Mouse (Mus musculus): Measurements from ENCODE around the gene Cdc27.

The Cdc27 gene

DNA sequence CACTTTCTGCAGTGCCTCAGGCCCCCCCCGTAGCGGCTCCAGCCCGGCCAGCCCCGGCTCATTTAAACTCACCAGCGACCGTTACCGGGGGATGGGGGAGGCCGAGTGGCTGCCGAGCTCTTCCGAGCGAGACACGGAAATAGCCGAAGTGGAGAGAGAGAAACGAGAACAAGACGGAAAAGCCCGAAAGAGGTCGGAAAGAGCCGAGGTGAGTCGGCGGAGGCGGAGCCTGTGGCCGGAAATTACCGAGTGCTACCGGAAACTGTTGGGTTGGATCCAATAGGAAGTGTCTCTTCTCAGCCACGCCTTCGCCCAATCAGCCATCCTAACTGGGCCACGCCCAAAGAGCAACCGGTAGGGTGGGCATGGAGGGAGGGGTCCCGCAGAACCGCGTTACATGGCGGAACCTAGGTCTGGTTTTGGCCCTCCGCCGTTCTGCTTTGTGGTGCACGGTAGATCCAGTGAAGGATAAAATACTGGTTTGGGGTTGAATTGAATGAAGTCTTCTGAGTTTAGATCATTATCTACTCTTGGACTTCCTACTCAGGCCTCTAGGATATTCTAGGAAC, at the start of gene Cdc27, which contains the start of gene Myl4:
Gene Cdc27, minus strand, starts transcription at position 215 of the 569 bp plus-strand sequence.
Gene Myl4, plus strand, starts transcription at position 258 of the 569 bp plus-strand sequence.
- DNase-seq (ENCODE audit: low read depth): peak; percentile 99

DNA sequence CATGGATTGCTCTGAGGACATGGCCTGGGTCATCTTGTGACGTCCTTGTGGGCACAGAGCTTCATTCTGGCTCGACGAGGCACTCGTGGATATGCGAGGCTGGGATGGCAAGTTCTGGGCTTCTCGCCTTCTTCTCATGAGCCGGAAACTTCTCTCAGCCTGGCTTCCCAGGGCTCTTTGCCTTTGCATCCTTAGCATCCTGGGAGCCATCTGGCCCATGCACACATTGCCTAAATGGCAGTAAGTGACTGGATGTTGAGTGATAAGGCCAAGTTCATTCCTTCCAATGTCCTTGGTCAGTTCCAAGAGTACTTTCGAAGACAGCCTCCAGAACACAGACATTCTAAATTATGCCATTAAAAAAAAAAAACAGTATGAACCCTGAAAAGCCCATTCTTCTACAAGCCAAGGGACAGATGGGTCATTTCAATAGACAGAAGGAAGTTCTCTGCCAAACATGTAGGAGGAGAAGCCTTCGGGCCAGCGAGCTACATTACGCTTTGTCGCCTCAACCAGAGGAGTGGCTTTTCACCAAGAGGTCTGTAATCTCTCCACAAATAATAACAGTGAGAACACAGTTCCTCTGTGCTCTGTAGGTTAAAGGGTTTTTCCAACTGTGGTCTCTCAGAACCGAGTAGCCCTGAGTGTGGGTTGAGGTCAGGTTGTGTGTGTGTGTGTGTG, 49.0 kb upstream of the Cdc27 start:
- no peak for DNase-seq (ENCODE audit: low read depth)

DNA sequence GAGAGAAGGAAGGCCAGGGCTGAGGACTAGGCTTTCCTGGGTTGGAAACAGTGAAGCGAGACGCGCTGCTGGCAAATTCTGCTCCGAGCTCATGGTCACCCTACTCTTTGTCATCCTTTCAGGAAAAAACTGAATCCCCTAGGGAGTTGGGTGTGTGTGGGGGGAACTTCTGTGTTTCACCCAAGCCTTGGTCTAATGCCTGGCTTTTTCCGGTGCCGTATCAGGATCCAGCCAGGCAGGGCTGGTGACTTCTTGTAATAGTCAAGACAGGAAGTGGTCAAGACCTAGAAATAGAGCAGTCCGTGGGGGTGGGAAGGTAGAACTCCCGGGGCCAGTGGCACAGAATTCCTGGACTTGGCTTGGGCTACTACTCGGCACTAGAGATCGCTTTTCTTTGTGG, 45.9 kb upstream of the Cdc27 start:
- DNase-seq (ENCODE audit: low read depth): no peak

DNA sequence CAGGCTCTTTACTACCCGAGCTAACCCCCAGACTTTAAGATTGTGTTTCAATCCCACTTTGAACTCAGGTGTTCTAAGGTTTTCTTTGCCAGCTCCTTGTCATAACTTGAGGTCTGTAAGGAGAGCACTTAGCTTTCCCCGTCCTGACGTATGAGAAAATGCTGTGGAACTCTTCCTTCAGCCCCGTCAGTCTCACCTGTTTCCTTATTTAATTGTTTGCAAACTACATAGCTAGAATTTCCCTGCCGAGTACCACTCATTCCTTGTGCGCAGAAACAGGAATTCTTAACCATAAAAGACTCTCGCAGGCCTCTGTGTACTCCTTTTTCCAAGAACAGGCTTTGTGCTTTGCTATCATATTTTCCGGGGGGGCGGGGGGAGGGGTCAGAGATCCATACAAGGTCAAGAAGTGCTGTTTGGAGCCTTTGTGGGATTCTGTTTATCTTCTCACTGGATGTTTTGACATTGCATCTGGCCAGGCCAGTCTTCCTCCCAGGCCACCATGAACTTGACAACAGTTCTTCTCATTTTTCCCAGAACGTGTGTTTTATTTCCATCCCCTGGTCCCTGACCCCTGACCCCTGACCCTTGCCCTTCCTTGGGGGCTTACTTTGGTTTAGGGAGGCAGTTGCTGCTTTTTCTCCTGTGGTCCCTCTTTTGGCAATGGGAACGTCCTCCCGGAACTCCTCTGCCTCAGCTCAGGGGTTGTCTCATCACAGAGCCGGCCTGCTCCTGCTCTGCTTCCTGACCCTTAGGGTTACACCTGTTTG, 41.8 kb upstream of the Cdc27 start:
- DNase-seq (ENCODE audit: low read depth): no peak

DNA sequence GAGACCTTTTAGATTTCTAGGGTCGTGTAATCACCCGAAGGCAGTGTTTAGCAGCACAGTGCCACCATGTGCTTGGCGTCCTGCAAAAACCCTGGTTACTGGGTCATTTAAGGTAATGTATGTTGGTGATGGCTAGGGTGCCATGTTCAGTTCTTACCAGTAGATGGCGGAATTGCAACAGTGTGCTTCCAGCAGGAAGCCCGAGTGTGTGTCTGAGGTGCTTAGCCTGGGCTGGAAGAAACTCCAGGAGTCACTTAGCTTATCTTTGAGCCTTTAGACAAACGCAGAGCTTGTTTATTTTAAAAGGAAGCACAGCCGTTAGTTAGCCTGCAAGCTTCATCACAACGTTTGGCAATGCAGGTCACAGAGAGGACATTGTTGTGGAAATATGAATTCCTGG, 39.7 kb upstream of the Cdc27 start:
- peak; percentile 59 for DNase-seq (ENCODE audit: low read depth)

DNA sequence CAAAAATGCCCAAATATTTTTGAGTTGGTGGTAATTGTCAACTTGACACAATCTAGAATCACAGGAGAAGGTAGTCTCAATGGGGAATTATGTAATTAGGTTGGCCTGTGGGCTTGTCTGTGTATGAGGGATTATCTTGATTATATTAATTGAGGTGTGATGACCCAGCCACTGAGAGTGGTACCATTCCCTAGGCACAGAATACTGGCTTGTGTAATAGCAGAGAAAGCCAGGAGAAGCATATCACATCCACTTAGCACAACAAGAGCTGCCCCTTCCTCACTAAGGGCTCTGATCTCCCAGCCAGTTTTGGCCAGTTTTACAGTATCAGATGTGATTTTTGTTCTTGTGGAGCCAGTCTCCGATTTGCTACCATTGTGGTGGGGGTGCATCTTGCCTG, 39.1 kb upstream of the Cdc27 start:
- DNase-seq (ENCODE audit: low read depth): no peak

DNA sequence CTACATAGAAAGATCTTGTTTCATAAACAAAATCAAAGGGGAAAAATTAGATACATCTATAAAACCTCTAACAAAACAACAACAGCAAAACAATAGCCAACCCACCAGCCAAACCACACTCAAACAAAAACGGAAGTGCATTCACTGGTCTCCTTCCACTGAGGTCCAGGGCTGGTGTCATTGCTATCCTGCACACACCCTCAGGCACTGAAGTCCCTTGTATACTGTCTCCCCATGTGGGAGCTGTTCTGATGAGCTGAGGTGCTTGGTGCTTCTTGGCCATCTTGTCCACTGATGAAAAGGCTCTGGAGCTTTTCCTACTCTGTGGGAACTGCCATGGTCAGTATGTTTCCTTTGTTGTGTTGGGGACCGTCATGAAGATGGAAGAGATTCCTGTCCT, 38.1 kb upstream of the Cdc27 start:
- DNase-seq (ENCODE audit: low read depth): no peak

DNA sequence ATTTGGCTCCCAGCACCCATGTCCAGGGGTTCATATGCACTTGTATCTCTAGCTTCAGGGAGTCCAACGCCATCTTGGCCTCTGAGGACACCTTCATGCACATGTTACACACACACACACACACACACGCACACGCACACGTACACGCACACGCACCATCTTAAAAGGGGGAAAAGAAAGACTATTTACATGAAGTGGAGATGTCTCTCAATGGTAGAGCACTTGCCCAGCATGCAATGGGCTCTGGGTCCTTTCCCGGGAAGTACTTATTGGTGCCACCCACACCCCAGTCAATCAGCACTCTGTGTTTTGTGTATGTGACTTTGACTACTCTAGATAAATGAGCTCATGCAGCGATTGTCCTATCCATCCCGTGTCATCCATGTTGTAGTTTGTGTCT, 37.5 kb upstream of the Cdc27 start:
- no peak for DNase-seq (ENCODE audit: low read depth)

DNA sequence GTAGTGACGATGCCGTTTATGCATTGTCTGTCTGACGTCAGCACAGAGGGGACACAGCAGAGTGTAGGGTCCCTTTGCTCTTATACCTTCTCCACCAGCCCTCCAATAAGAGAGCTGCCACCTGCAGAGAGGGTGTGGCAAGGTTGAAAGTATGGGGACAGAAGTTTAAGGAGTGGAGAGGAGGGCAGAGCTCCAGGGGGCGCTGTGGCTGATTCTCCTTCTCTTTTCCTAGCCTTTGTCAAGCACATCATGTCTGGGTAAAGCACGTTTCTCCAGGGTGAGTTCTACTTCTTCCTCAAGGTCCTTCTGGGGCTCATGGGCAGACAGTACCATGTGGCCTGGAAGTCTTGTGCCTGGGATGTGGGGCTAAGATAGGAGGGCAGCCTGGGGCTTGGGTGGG, 35.1 kb upstream of the Cdc27 start:
- no peak for DNase-seq (ENCODE audit: low read depth)

DNA sequence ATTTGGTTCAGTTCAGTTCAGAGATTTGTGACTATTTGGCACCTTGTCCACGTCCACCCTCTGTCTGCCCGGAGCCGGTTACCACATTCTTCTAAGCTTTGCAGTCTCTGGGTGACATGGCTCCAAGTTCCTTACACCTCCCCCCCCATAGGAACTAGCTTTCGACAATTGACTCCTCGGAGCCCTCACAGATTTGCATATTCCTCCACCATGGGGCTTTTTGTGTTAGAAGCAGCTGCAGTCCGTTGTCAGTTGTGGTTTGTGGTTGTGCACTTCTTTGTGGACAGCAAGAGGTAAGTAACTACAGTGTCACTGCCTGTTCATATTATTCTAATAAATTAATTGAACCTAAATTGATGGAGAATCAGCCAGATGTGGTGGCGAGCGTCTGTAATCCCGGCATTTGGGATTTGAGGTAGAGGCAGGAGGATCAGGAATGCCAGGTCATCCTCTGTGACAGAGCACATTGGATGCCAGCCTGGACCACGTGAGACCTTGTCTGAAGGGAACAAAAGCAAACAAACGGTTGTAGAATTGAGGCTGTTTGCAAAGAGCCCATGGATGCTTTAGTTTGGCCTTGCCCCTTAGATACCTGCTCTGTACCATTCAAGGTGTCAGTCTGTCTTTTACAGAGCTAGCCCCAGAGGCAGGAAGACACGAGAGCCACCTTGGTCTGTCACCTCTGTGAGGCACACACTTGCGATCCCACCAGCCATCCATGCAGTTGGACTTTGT, 32.4 kb upstream of the Cdc27 start:
- DNase-seq (ENCODE audit: low read depth): no peak

DNA sequence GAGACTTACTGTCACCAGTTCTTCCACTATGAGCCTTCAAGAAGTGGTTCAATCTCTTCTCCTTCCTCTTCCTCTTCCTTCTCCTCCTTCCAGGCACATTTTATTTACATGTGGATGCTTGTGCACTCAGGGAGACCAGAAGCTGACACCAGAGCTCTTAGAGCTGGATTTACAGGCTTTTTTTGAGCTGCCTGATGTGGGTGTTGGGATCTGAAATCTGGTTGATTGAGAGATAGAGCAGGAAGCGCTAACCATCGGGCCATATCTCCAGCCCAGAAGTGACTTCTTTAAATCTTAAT, 31.8 kb upstream of the Cdc27 start:
- no peak for DNase-seq (ENCODE audit: low read depth)

DNA sequence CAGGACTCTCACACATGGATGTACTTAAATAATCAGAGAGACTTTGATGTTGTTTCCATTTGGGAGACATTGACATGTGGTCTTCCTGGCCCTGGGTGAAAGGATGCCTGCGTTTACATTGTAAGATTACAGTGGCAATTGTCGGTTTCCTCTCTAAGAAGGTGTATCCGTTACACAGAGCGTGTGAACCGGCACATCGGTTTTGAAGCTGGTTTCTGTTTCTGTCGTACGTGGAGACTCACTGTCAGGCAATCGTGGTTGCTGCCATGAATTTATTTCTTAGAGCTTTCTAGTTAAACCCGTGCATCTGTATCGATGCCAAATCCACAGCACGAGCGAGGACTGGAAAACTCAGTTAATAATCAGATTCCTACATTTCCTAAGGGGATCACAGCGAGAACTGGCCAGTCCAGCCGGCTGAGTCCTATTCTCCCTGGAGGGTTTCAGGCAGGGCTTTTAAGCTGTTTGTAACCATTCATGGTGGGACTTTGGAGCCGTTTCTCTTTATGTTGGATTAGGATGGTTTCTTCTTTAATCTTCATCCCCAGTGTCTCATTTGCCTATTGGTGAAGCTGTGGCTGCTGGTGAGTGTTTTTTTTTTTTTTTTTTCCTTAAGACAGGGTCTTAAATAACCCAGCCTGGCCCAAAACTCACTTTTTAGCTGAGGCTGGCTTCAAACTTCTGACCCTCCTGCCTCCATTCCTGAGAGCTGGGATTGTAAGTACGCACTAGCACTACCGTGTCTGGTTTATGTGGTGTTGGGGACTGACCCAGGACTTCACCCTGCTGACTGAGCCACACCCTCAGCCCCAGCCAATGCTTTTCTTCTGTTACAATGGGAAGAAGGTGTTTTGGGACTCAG, 31.3 kb upstream of the Cdc27 start:
- no peak for DNase-seq (ENCODE audit: low read depth)

DNA sequence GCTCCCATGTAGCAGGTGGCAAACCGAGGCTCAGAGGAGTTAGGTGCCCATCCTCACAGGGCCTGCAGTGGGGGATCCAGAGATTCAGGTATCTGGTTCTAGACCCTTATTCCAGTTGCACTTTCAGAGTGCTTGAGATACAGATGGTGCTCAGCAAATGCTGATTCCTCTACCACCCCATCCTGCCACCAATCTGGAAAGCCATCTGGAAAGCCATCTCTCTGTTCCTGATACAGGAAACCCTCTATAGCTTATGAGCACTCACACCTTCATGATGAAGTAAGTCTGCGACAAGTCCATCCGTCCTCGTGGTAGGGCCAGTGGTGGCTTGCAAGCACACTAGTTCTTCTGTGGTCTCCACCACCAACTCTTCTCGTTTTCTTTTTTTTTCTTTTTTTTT, 30.2 kb upstream of the Cdc27 start:
- DNase-seq (ENCODE audit: low read depth): no peak

DNA sequence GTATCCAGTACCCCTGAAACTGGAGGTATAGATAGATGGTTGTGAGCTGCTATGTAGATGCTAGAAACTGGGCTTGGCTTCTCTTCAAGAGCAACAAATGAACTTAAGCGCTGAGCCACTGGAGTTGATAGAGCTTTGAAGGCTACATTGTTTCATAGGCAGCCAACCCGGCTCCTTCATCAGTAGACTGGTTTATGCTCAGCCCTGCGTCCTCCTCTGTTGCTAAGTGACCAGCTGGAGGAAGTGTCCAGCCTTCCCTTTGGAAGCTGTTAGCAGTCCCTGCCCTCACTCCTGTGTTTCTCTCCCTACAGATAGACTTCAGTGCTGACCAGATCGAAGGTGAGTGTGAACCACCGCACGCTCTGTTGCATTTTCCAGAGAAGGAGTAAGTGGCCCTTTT, 29.7 kb upstream of the Cdc27 start:
- DNase-seq (ENCODE audit: low read depth): no peak

DNA sequence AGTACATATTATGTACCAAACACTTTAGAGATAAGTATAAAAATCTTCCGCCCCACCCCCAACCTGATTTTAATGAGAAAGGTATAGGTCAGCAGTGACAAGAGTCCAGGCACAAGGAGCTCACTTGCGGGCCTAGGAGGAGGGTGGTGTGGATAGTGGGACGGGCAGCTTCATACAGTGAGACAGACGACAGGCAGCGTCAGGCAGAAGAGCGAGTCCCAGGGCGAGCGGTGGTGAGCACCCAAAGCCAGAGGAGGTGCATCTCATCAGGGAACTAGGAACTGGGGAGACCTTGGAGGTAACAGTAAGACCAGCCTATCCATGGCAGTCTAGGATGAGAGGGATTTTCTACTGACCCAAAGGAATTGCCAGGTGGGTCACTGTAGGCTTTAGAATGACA, 29.2 kb upstream of the Cdc27 start:
- no peak for DNase-seq (ENCODE audit: low read depth)

DNA sequence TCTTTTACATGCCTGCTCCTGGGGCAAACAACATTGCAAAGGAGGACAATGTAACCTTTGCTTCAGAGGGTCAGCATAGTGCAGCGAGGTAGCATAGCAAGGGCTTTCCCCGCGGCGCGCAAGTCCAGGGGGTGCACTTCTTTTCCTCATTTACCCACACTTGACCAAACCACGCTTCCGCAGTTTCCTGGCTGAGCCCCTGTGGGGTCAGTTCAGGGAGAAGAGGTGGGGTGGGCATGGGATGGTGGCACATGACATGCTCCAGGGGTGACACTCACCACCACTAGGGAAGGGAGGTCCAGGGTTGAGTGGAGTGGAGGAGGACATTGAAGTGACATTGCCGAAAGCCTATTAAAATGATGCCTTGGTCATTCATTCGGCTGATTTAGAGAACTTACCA, 28.7 kb upstream of the Cdc27 start:
- DNase-seq (ENCODE audit: low read depth): no peak

DNA sequence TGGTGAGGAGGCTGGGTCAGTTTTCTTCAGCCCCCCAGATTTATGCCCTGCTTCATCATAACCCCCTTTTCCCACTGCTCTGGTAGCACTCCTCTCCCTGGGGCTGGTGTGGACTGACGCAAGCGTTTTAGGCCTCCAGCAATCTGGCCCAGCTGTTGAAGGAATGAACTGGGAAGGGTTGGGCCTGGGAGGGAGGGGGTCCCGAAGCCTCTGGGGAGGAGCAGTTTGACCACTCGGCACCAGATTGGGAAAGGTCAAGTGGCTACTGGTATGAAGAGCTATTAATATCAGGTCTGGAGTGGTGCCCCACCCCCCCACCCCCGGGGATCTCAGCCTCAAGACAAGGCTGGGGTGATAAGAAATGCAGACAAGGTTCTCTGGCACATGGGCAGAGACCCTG, 27.7 kb upstream of the Cdc27 start:
- no peak for DNase-seq (ENCODE audit: low read depth)

DNA sequence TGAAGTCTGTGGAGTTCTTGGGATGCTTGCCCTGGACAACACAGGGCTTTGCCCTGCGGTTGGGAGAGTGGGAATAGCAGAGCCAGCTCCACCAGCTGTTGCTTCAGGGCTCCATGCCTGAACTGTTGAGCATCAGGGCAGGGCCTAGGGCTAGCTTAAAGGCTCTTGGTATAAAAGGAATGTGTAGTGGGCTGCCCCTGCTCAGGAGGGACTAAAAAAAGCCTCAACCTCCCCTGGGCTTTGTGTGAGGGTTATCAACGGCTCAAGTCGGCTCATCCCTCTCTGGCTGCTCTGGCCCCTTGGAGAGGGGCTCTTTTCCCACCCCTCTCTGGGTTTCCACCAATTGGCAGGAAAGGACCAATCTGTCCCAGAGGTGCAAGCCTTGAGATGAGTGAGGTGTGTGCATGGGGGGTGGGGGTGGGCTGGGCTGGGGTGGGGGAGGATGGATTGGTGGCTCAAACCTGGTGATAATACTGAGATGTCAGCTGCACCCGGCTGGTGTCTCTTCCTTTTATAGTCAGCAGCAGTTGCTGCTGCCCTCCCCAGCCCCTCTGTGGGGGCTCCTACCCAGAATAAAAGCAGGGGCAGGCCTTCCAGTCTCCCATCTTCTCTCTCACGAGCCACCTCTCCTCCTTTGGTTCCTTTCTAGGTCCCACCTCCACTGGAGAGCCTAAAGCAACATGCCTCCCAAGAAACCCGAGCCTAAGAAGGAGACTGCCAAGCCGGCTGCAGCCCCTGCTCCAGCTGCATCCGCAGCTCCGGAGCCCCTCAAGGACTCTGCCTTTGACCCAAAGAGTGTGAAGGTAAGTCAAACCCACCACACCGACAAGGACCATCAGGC, 26.6 kb upstream of the Cdc27 start:
- no peak for DNase-seq (ENCODE audit: low read depth)

DNA sequence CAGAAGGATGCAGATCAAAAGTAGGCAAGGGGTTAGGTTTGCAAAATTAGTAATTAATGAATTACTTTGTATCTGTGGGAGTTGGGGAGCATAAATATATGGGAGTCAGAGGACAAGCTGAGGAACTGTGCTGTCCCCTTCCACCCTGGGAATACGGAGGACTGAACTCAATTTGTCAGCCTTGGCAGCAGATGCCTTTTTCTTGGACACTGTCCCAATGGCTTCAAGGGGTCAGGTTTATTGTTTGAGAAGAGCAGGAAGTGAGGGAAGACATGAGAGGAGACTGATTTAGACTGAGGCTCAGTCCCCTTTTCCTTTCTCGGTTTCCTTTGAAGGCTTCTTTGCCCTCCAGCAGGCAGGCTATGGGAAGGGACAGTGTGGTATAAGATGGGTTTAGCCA, 22.1 kb upstream of the Cdc27 start:
- DNase-seq (ENCODE audit: low read depth): no peak

DNA sequence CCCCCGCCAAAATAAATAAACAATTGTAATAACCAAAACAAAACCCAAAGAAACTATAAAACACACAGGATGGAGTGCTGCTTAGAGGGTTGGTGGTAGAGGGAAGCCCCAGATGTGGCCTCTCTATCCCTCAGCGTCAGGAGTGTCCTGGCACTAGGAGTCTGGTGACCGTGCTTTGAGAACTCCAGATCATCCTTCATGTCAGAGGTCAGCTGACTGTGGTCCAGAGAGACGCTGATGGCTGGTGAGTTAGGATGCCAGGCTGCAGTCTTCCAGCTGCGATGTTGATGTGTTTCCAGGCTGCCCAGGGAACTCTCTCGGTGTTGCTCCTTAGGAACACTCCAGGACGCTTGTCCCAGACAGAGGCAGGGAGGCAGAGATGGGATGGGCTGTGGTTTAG, 21.7 kb upstream of the Cdc27 start:
- DNase-seq (ENCODE audit: low read depth): no peak

DNA sequence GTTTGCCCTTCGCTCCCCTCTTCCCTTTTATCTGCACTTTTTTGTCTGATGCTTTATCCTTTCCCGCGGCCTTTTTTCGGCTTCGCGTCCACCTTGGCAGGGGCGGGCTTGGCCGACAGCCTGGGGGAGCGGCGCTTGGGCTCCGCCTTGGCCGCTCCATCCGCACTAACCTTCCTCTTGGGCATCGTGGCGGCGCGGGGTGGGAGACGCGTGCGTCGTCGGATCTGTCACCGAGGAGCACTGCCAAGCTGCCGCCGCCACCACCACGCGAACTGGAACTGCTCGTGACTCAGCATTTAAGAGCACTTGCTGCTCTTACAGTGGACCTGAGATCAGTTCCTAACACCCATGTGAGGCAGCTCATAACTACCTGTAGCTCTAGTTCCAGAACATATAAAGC, 21.0 kb upstream of the Cdc27 start:
- DNase-seq (ENCODE audit: low read depth): peak; percentile 23

All from c-Kit-positive CD71-positive TER-119-negative erythroid progenitor cells, embryonic 14.5 days (primary cell).